Mouse (Mus musculus) gastrocnemius, postnatal 25 days (tissue): ENCODE results near the gene Bag2. TPM values are rescaled to one million over a fixed set of nuclear protein-coding genes. Genes with fewer than 3 reads are reported as not detected.

Source experiments
- total RNA-seq, 2 experiments: library from RNA; stranded (reverse); gene quantifications; 1 replicate in 1 of 2; 2 replicates in 1 of 2; pipeline ENCODE4 v1.2.3; 2021

Bag2 gene
- total RNA-seq, 2 experiments from 2014 or later: 15.1 to 18.4 TPM

Other genes with a start within 250 kb of the Bag2 start
- 1 to 10 TPM; 1.3 to 1.8 TPM for gene Prim2, start 88.0 kb downstream of the Bag2 start, total RNA-seq
- 1 to 10 TPM; 4.9 to 8.3 TPM for gene Rab23, start 37.9 kb downstream of the Bag2 start, total RNA-seq
- 10 to 100 TPM in 1 of 2 experiments, 1 to 10 TPM in 1; 7.8 to 10.5 TPM for gene Zfp451, start 56.8 kb upstream of the Bag2 start, total RNA-seq
- gene Bend6, start 150.0 kb upstream of the Bag2 start, total RNA-seq: 1 to 10 TPM; 1.0 to 1.3 TPM
- gene Dst, start 150.4 kb upstream of the Bag2 start, total RNA-seq: 100 to 1,000 TPM; 184 to 215 TPM